Mouse (Mus musculus) heart, adult 2 months (tissue): ENCODE results near the gene Clpb.

Source experiments
- CTCF ChIP-seq: fragments of 200-600 bp; IDR thresholded peaks from 2 replicates; pipeline ENCODE4 v1.8.1; 2022; ENCODE audit warnings: antibody characterized with exemption, mild to moderate bottlenecking, moderate library complexity
- POLR2A ChIP-seq: fragments of 200-500 bp; IDR thresholded peaks from 2 replicates; pipeline ENCODE4 v1.6.1; 2011; ENCODE audit warnings: mild to moderate bottlenecking, low read depth, low read length, control low read depth; ENCODE audit not compliant: insufficient read depth

GRCm38 (mm10) chr7:101720356-101720755, 56.9 kb downstream of the Clpb start:
- TF ChIP-seq POLR2A (no peak), CTCF (no peak)
